Mouse (Mus musculus): ENCODE results near the gene Ctsa. TPM values are rescaled to one million over a fixed set of nuclear protein-coding genes. Genes with fewer than 3 reads are reported as not detected.
"Not testable (repeated sequence)": the region's sequence is repeated elsewhere in the genome, so short reads cannot be mapped to it uniquely, and the experiment has no call there.

Gene Ctsa
- polyA plus RNA-seq, 1 experiment from 2014 or later, result 109 TPM

DNA sequence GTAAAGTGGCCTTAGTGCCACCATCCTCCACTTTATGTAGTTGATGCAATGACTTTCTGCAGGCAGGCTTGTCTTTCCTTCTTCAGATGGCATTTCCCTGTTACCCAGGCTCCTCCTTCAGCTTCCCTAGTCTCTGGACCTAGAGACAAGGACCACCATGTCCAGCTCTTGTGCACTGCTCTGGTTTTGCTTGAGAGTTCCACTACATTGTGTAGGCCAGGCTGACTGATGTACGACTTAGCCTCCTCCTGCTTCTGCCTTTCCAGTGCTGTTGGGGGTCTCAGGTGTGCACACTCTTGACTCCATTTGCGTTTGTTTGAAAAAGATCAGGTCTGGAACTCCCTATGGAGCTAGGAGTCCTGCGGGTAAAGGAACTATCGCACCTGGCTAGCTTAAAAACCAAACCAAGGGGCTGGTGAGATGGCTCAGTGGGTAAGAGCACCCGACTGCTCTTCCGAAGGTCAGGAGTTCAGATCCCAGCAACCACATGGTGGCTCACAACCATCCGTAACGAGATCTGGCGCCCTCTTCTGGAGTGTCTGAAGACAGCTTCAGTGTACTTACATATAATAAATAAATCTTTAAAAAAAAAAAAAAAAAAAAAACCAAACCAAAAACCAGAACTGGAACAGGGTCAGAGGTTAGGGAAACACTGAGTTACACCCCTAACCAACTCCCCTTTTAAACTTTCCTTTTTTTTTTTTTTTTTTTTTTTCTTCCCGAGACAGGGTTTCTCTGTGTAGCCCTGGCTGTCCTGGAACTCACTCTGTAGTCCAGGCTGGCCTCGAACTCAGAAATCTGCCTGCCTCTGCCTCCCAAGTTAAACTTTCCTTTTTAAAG, 44.9 kb downstream of the Ctsa start:
- not testable (repeated sequence) for H3K36me3 ChIP-seq (replicated peaks; ENCODE audit: insufficient read depth, low read length); DNase-seq; H3K27me3 ChIP-seq (ENCODE audit: insufficient read depth, low read length); H3K9me3 ChIP-seq (ENCODE audit: low read length); ATAC-seq
- Histone ChIP-seq H3K4me2 (ENCODE audit: low read depth, low read length) (peak overlapping the region; percentile 90), H3K9ac (replicated peaks) (peak overlapping the region; percentile 100; the same call in 1 of the 2 replicates), H3K4me3 (ENCODE audit: low read depth, low read length) (peak overlapping the region; percentile 96), H3K4me1 (ENCODE audit: insufficient read depth) (peaks cover 18% of the 10 kb centered on the region), H3K27ac (ENCODE audit: low read depth) (peak overlapping the region; percentile 100)
- 72% methylated on average over 10 of the region's 11 CpGs for WGBS (ENCODE audit: insufficient replicate concordance)
- peak; percentile 39 for TF ChIP-seq CTCF (IDR thresholded peaks at IDR 0.05; ENCODE audit: low read depth)

DNA sequence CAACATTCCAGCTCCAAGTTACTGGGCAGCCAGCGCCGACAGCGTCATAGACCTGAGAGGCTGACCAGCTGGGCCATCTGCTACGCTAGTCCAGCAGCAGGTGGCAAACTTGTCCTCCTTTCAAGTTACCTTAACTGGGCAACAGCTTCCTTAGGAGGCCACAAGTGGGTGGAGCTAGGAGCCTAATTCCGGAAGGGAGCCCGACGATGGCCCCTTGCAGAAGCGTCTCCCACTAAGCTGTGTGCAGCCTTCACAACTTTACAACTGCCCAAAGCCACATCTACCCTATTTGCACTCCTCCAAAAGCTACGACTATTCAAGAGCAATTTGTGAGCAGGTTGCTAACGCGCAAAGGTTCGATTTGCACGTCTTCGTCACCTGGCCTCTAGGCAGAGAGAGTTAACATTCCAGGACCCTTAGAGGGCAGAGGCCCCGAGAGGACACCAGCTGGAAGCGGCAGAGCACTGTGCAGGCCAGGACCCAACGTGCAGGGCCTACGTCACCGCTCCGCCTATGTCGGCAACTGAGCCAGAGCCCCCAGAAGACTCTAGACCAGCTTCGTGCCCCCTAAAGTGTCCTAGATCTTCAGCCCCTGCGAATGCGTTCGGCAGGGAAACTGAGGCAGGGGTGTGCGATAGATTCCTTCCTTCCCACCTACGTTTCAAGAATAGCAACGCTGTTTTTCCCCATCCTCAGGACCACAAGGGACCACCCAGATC, 46.0 kb downstream of the Ctsa start:
- H3K9ac ChIP-seq (replicated peaks), result peak overlapping the region; percentile 100
- H3K27me3 ChIP-seq (ENCODE audit: insufficient read depth, low read length), result no peaks in the 10 kb centered on the region
- TF ChIP-seq CTCF (IDR thresholded peaks at IDR 0.05; ENCODE audit: low read depth) (peak; percentile 51), EP300 (IDR thresholded peaks at IDR 0.05; ENCODE audit: low read depth) (no peak)
- H3K9me3 ChIP-seq (ENCODE audit: low read length), result no peaks in the 10 kb centered on the region
- ATAC-seq, result peak; percentile 28
- peak overlapping the region; percentile 100 for H3K27ac ChIP-seq (ENCODE audit: low read depth)
- H3K4me1 ChIP-seq (ENCODE audit: insufficient read depth), result peaks cover 18% of the 10 kb centered on the region
- H3K4me3 ChIP-seq (ENCODE audit: low read depth, low read length), result peak overlapping the region; percentile 96
- peak; percentile 71 for DNase-seq
- 2% methylated on average over 28 of the region's 28 CpGs for WGBS (ENCODE audit: insufficient replicate concordance)
- H3K4me2 ChIP-seq (ENCODE audit: low read depth, low read length), result peak overlapping the region; percentile 90
- H3K36me3 ChIP-seq (replicated peaks; ENCODE audit: insufficient read depth, low read length), result peaks cover 10% of the 10 kb centered on the region

DNA sequence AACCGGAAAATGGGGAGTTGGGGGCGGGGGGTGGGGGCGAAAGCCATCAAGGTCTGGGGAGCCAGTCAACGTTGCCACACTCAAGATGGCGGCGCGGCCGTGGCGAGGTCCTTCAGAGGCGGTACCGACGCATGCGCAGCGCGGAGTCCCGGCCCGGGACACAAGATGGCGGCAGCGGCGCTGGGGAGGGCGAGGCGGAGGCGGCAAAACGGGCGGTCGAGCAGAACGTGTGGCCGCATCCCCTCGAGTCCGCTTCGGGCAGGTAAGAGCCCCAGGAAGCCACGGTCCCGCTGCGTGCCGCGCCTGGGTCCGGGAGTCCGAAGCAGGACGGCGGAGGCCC, 46.5 kb downstream of the Ctsa start, which contains the start of gene Pcif1:
Gene Pcif1, plus strand, starts transcription at position 77 of the 340 bp plus-strand sequence.
- WGBS (ENCODE audit: insufficient replicate concordance), result under 1% methylated on average over 38 of the region's 40 CpGs
- peak within 1 kb of the TSS; percentile 96 for H3K4me3 ChIP-seq (ENCODE audit: low read depth, low read length)
- DNase-seq (peak; percentile 95), ATAC-seq (peak; percentile 82)
- H3K27ac ChIP-seq (ENCODE audit: low read depth), result peak within 1 kb of the TSS; percentile 100
- peak within 1 kb of the TSS; percentile 100 for H3K9ac ChIP-seq (replicated peaks)
- H3K4me1 ChIP-seq (ENCODE audit: insufficient read depth), result peaks cover 18% of the 10 kb centered on the region
- peak within 1 kb of the TSS; percentile 90 for H3K4me2 ChIP-seq (ENCODE audit: low read depth, low read length)
- no peaks in the 10 kb centered on the region for H3K9me3 ChIP-seq (ENCODE audit: low read length)
- H3K27me3 ChIP-seq (ENCODE audit: insufficient read depth, low read length), result no peaks in the 10 kb centered on the region
- peaks cover 16% of the 10 kb centered on the region for H3K36me3 ChIP-seq (replicated peaks; ENCODE audit: insufficient read depth, low read length)
- TF ChIP-seq EP300 (IDR thresholded peaks at IDR 0.05; ENCODE audit: low read depth) (no peak), CTCF (IDR thresholded peaks at IDR 0.05; ENCODE audit: low read depth) (no peak)

DNA sequence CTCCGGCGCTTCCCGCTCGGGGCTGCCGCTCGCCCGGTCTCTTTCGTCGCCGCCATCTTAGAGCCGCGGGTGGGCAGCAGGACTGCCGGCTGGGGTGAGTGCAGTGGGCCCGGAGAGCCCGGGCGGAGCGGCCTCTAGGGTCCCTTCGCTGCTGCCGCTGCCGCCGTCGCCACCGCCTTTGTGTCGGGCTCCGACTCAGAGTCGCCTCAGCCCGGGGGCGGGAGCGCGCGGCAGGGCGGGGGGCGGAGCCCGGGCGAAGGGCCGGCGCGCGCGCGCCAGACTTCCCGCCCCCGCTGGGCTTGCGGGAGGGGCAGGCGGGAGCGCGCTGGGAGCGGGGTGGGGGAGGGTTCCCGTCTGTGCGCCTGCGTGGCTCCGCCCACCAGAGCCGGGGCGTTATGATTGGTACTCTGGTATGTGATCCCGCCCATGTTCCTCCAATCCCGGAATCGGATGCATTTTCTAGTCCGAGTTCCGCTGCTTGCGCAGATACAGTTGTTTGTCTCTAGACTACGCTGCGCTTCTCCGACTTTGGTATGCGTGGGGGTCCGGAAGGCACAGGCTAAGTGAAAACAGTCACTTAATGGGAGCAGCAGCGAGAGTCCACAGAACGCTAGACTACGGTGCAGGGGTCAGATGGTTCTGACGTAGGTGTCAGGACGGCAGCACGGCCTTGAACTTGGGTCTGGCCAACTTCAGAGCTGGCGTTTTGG, 47.0 kb downstream of the Ctsa start:
- H3K9ac ChIP-seq (replicated peaks), result peak overlapping the region; percentile 100
- WGBS (ENCODE audit: insufficient replicate concordance), result 1% methylated on average over 53 of the region's 72 CpGs
- H3K9me3 ChIP-seq (ENCODE audit: low read length), result no peaks in the 10 kb centered on the region
- H3K36me3 ChIP-seq (replicated peaks; ENCODE audit: insufficient read depth, low read length), result peaks cover 21% of the 10 kb centered on the region
- peak overlapping the region; percentile 90 for H3K4me2 ChIP-seq (ENCODE audit: low read depth, low read length)
- H3K27me3 ChIP-seq (ENCODE audit: insufficient read depth, low read length), result no peaks in the 10 kb centered on the region
- peak overlapping the region; percentile 96 for H3K4me3 ChIP-seq (ENCODE audit: low read depth, low read length)
- peaks cover 18% of the 10 kb centered on the region for H3K4me1 ChIP-seq (ENCODE audit: insufficient read depth)
- peak; percentile 99 for DNase-seq
- peak; percentile 89 for ATAC-seq
- TF ChIP-seq CTCF (IDR thresholded peaks at IDR 0.05; ENCODE audit: low read depth), result no peak
- TF ChIP-seq EP300 (IDR thresholded peaks at IDR 0.05; ENCODE audit: low read depth), result peak; percentile 32; the same call in 1 of the 2 replicates
- peak overlapping the region; percentile 100 for H3K27ac ChIP-seq (ENCODE audit: low read depth)

DNA sequence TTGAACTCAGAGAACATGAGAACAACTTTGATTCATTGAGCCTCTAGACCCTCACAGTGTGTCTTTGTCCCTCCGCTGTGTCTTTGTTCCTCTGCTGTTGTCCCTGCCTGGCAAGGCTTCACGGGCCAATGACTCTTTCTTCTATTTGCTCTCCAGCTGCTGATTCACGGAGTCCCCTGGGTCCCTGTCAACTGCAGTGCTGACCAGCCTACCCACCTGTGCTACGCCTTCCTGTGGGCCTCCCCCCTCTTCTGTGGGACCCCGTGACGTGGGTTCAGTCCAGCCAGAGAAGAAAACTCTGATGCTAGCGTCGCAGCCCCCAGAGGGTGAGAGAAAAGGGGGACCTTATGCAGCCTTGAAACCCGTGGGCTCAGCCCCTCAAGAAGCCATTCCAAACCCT, 49.9 kb downstream of the Ctsa start:
- Histone ChIP-seq H3K27ac (ENCODE audit: low read depth) (no peak overlapping the region), H3K9ac (replicated peaks) (no peak overlapping the region), H3K36me3 (replicated peaks; ENCODE audit: insufficient read depth, low read length) (peaks cover 50% of the 10 kb centered on the region), H3K4me2 (ENCODE audit: low read depth, low read length) (no peak overlapping the region), H3K4me1 (ENCODE audit: insufficient read depth) (peaks cover 18% of the 10 kb centered on the region), H3K27me3 (ENCODE audit: insufficient read depth, low read length) (no peaks in the 10 kb centered on the region), H3K9me3 (ENCODE audit: low read length) (no peaks in the 10 kb centered on the region), H3K4me3 (ENCODE audit: low read depth, low read length) (no peak overlapping the region)
- DNase-seq (peak; percentile 44), ATAC-seq (no peak)
- TF ChIP-seq CTCF (IDR thresholded peaks at IDR 0.05; ENCODE audit: low read depth) (no peak), EP300 (IDR thresholded peaks at IDR 0.05; ENCODE audit: low read depth) (no peak)
- WGBS (ENCODE audit: insufficient replicate concordance), result 79% methylated on average over 9 of the region's 9 CpGs

DNA sequence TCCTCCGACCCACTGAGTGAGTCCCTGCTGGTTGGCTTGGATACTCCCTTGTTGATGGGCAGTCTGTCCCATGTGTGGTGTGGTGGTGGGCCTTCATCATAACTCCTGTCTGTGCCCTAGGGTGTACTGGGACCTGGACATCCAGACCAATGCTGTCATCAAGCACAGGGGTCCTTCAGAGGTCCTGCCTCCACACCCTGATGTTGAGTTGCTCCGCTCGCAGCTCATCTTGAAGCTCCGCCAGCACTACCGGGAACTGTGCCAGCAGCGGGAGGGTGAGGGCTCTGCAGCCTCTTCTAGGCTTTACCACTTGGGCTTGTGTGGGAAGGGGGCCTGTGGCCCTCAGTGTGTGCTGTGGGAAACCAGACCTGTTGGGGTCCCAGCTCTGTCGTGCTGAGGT, 53.1 kb downstream of the Ctsa start:
- no peaks in the 10 kb centered on the region for H3K27me3 ChIP-seq (ENCODE audit: insufficient read depth, low read length)
- H3K4me3 ChIP-seq (ENCODE audit: low read depth, low read length), result no peak overlapping the region
- TF ChIP-seq CTCF (IDR thresholded peaks at IDR 0.05; ENCODE audit: low read depth), result no peak
- no peak for TF ChIP-seq EP300 (IDR thresholded peaks at IDR 0.05; ENCODE audit: low read depth)
- no peak overlapping the region for H3K9ac ChIP-seq (replicated peaks)
- ATAC-seq (no peak), DNase-seq (no peak)
- H3K36me3 ChIP-seq (replicated peaks; ENCODE audit: insufficient read depth, low read length), result peaks cover 81% of the 10 kb centered on the region
- H3K4me1 ChIP-seq (ENCODE audit: insufficient read depth), result peaks cover 7% of the 10 kb centered on the region
- no peak overlapping the region for H3K4me2 ChIP-seq (ENCODE audit: low read depth, low read length)
- WGBS (ENCODE audit: insufficient replicate concordance), result 64% methylated on average over 7 of the region's 7 CpGs
- no peaks in the 10 kb centered on the region for H3K9me3 ChIP-seq (ENCODE audit: low read length)
- no peak overlapping the region for H3K27ac ChIP-seq (ENCODE audit: low read depth)

All from liver, postnatal 0 days (tissue).